Mouse (Mus musculus) adrenal gland, postnatal 14 days (tissue): ENCODE data around the gene Suco. TPM values are rescaled to one million over a fixed set of nuclear protein-coding genes. Genes with fewer than 3 reads are reported as not detected.
A peak's percentile ranks its signal among the peaks of the same experiment; 100 is the strongest.

Experiments
- DNase-seq: peaks from one replicate; pipeline ENCODE4 v3.0.0; 2021; ENCODE audit warnings: mixed read lengths
- total RNA-seq: library from RNA; stranded (reverse); gene quantifications from 2 replicates; pipeline ENCODE4 v1.2.3, GENCODE M21; 2021

The Suco gene
- total RNA-seq, 1 experiment from 2014 or later, result 47.6 TPM

- DNase-seq, result no peak
Measured at GRCm38 (mm10) chr1:161894126-161894525, 17.6 kb upstream of the Suco start.

- DNase-seq, result no peak
Measured at GRCm38 (mm10) chr1:161888823-161889222, 12.3 kb upstream of the Suco start.

GRCm38 (mm10) chr1:161887679-161888260, 11.3 kb upstream of the Suco start:
- no peak for DNase-seq

- DNase-seq, result no peak
Measured at GRCm38 (mm10) chr1:161885762-161886161, 9.3 kb upstream of the Suco start.

- DNase-seq, result no peak
Measured at GRCm38 (mm10) chr1:161877580-161878142, 1.2 kb upstream of the Suco start.

GRCm38 (mm10) chr1:161875706-161876552, 553 bp downstream of the Suco start:
- peak; percentile 17 for DNase-seq

GRCm38 (mm10) chr1:161869422-161869821, 7.1 kb downstream of the Suco start:
- DNase-seq, result no peak

GRCm38 (mm10) chr1:161868413-161868812, 8.1 kb downstream of the Suco start:
- no peak for DNase-seq

GRCm38 (mm10) chr1:161863742-161864141, 12.7 kb downstream of the Suco start:
- no peak for DNase-seq

- DNase-seq, result no peak
Measured at GRCm38 (mm10) chr1:161859248-161859647, 17.2 kb downstream of the Suco start.

GRCm38 (mm10) chr1:161826677-161827076, 49.8 kb downstream of the Suco start:
- no peak for DNase-seq

- no peak for DNase-seq
Measured at GRCm38 (mm10) chr1:161809428-161809827, 67.1 kb downstream of the Suco start.

- DNase-seq, result no peak
Measured at GRCm38 (mm10) chr1:161808980-161809379, 67.5 kb downstream of the Suco start.

- DNase-seq, result peak; percentile 17
Measured at GRCm38 (mm10) chr1:161804541-161804971, 71.9 kb downstream of the Suco start.

GRCm38 (mm10) chr1:161801321-161801720, 75.2 kb downstream of the Suco start:
- DNase-seq, result no peak

GRCm38 (mm10) chr1:161800256-161800655, 76.2 kb downstream of the Suco start:
- DNase-seq, result no peak

- DNase-seq, result no peak
Measured at GRCm38 (mm10) chr1:161799791-161800190, 76.7 kb downstream of the Suco start.

- no peak for DNase-seq
Measured at GRCm38 (mm10) chr1:161798866-161799265, 77.6 kb downstream of the Suco start.

GRCm38 (mm10) chr1:161794447-161795211, 81.9 kb downstream of the Suco start:
- no peak for DNase-seq

- no peak for DNase-seq
Measured at GRCm38 (mm10) chr1:161793321-161793720, 83.2 kb downstream of the Suco start.

- no peak for DNase-seq
Measured at GRCm38 (mm10) chr1:161792687-161792969, 83.9 kb downstream of the Suco start.

GRCm38 (mm10) chr1:161791854-161792686, 84.4 kb downstream of the Suco start:
- DNase-seq, result no peak
